Mouse (Mus musculus) hindbrain, embryonic 15.5 days (tissue): ENCODE results near the gene Fam89a. TPM values are rescaled to one million over a fixed set of nuclear protein-coding genes. Genes with fewer than 3 reads are reported as not detected.

Experiments
- ATAC-seq: fragments of 200-750 bp; cut with Nextera tagmentation; 2 replicates; pipeline ENCODE4 v1.8.0; 2017; ENCODE audit warnings: low read depth, moderate number of reproducible peaks, moderate TSS enrichment; ENCODE audit not compliant: low FRiP score
- H3K27ac ChIP-seq: fragments of 300-500 bp; sonication (generic); replicated peaks from 2 replicates; pipeline ENCODE4 v1.5.1; 2015; ENCODE audit warnings: mild to moderate bottlenecking, inconsistent platforms
- H3K27me3 ChIP-seq: fragments of 300-500 bp; sonication (generic); 2 replicates; pipeline ENCODE4 v1.6.1; 2015; ENCODE audit warnings: control low read depth, inconsistent platforms
- H3K36me3 ChIP-seq: fragments of 300-500 bp; sonication (generic); 2 replicates; pipeline ENCODE4 v1.6.1; 2015; ENCODE audit warnings: control low read depth, inconsistent platforms
- H3K4me1 ChIP-seq: fragments of 300-500 bp; sonication (generic); replicated peaks from 2 replicates; pipeline ENCODE4 v1.6.1; 2015; ENCODE audit warnings: control low read depth, inconsistent platforms
- H3K4me2 ChIP-seq: fragments of 300-500 bp; sonication (generic); 2 replicates; pipeline ENCODE4 v1.6.1; 2015; ENCODE audit warnings: moderate library complexity, mild to moderate bottlenecking, inconsistent platforms
- H3K4me3 ChIP-seq: fragments of 300-500 bp; sonication (generic); 2 replicates; pipeline ENCODE4 v1.5.1; 2015; ENCODE audit warnings: mild to moderate bottlenecking, inconsistent platforms
- H3K9ac ChIP-seq: fragments of 300-500 bp; sonication (generic); 2 replicates; pipeline ENCODE4 v1.6.1; 2015; ENCODE audit warnings: inconsistent platforms
- H3K9me3 ChIP-seq: fragments of 300-500 bp; sonication (generic); 2 replicates; pipeline ENCODE4 v1.6.1; 2016; ENCODE audit warnings: control low read depth, inconsistent platforms
- WGBS: fragments of 180-500 bp; shearing (Covaris S2); methylation state at CpG from one replicate; pipeline ENCODE4 v1.1.7; 2015; 5-methylcytosine and 5-hydroxymethylcytosine counted together
- polyA plus RNA-seq: library from polyadenylated mRNA; unstranded; fragments of >200 nt; fragmentation: Nextera tagmentation; extraction: Ambion mirVana; gene quantifications from 2 replicates; pipeline ENCODE4 v1.2.1, GENCODE M21; 2015

The Fam89a gene
- polyA plus RNA-seq, 1 experiment from 2014 or later, result 1.1 TPM

DNA sequence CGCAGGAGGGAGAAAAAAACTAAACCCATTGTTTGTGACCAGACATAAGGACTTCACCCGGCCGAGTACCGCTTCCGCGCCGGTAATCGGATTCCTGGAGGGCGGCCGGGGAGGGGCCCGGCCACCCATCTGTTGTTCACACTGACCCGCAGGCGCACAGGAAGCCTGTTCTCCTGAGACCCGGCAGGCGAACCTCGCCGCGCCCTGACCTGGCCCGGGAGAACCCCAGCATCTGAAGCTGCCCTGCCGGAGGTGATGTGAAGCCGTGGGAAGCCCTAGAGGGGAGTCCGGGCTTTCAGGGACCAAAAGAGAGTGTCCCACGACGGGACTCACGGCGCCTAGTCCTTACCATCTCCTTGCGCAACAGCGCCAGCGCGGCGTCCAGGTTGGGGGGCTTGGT lies 441 bp downstream of the Fam89a start:
- ATAC-seq, result no peak
- H3K9ac ChIP-seq, result peak overlapping the region; percentile 21; the same call in 1 of the 2 replicates
- H3K4me3 ChIP-seq, result peak overlapping the region; percentile 47
- no peaks in the 10 kb centered on the region; the same call in 1 of the 2 replicates for H3K9me3 ChIP-seq
- under 1% methylated on average over 31 of the region's 31 CpGs for WGBS
- no peak overlapping the region for H3K27ac ChIP-seq
- H3K36me3 ChIP-seq, result no peaks in the 10 kb centered on the region
- H3K27me3 ChIP-seq, result peaks cover 46% of the 10 kb centered on the region
- H3K4me2 ChIP-seq, result peak overlapping the region; percentile 89
- H3K4me1 ChIP-seq, result peaks cover 15% of the 10 kb centered on the region

- no peak for ATAC-seq
- H3K36me3 ChIP-seq, result no peaks in the 10 kb centered on the region
- H3K9ac ChIP-seq, result no peak overlapping the region
- no peak overlapping the region for H3K4me3 ChIP-seq
- no peak overlapping the region for H3K4me2 ChIP-seq
- H3K9me3 ChIP-seq, result no peaks in the 10 kb centered on the region; the same call in 1 of the 2 replicates
- H3K27ac ChIP-seq, result no peak overlapping the region
- WGBS, result 76% methylated on average over 13 of the region's 13 CpGs
- peaks cover 9% of the 10 kb centered on the region for H3K4me1 ChIP-seq
- H3K27me3 ChIP-seq, result peaks cover 24% of the 10 kb centered on the region
Measured at GRCm38 (mm10) chr8:124746661-124747060, 5.0 kb downstream of the Fam89a start.

DNA sequence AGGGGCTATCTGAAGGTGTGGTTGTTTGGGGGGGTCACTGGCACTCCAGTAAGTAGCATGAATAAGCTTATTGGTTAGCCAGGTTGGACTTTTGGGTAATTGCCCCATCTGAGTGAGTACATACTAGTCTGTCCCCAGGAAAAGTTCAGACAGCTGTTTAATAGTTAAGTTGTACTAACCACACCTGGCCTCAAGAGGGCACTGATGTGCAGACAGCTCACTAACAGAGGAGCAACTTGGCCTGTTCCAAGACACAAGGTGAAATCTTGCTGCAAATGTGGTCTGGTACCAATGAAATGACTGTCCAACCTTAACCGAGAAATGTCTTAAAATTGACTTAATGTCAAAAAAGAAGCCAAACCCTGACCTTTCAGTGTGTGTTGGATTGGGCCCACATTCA lies 12.4 kb downstream of the Fam89a start:
- no peak overlapping the region for H3K9ac ChIP-seq
- H3K27me3 ChIP-seq, result no peaks in the 10 kb centered on the region
- no peak overlapping the region for H3K4me3 ChIP-seq
- 76% methylated on average over 1 of the region's 1 CpGs for WGBS
- no peak overlapping the region for H3K27ac ChIP-seq
- peaks cover 4% of the 10 kb centered on the region for H3K36me3 ChIP-seq
- H3K4me2 ChIP-seq, result no peak overlapping the region
- H3K9me3 ChIP-seq, result no peaks in the 10 kb centered on the region
- no peaks in the 10 kb centered on the region for H3K4me1 ChIP-seq
- ATAC-seq, result peak; percentile 13; the same call in 1 of the 2 replicates

GRCm38 (mm10) chr8:124735371-124735911 lies 16.2 kb downstream of the Fam89a start:
- H3K27ac ChIP-seq, result no peak overlapping the region
- 76% methylated on average over 3 of the region's 3 CpGs for WGBS
- ATAC-seq, result no peak
- H3K9me3 ChIP-seq, result no peaks in the 10 kb centered on the region
- peaks cover 39% of the 10 kb centered on the region for H3K36me3 ChIP-seq
- H3K4me1 ChIP-seq, result no peaks in the 10 kb centered on the region
- no peak overlapping the region for H3K9ac ChIP-seq
- no peak overlapping the region for H3K4me2 ChIP-seq
- no peak overlapping the region for H3K4me3 ChIP-seq
- no peaks in the 10 kb centered on the region for H3K27me3 ChIP-seq

DNA sequence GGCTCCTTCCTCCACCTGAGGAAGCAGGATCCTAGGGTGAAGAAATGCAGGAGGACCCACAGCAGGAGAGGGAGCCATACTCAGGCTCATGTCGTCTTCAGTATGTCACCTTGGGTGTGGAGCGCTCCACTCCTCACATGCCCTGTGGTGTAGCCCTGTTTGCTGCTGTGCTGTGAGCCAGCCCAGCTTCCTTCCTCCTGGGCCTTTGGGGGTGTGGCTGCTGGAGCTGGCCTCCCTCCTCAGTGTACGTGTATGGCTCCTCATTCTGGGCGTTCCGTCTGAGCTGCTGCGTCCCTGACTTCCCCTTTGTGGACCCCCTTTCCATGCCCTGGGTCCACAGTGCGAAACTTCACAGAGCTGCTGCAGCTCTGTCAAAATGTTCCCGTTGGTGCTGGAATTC lies 18.8 kb downstream of the Fam89a start:
- 94% methylated on average over 8 of the region's 8 CpGs for WGBS

GRCm38 (mm10) chr8:124724301-124724700 lies 27.3 kb downstream of the Fam89a start:
- 93% methylated on average over 7 of the region's 7 CpGs for WGBS

More for the DNA sequence above, 18.8 kb downstream of the Fam89a start:
- no peak overlapping the region for H3K9ac ChIP-seq
- H3K4me1 ChIP-seq, result no peaks in the 10 kb centered on the region
- no peak overlapping the region for H3K4me3 ChIP-seq
- no peaks in the 10 kb centered on the region for H3K9me3 ChIP-seq
- peaks cover 60% of the 10 kb centered on the region for H3K36me3 ChIP-seq
- H3K27ac ChIP-seq, result no peak overlapping the region
- H3K27me3 ChIP-seq, result no peaks in the 10 kb centered on the region
- ATAC-seq, result no peak
- no peak overlapping the region for H3K4me2 ChIP-seq

GRCm38 (mm10) chr8:124721862-124722515 lies 29.6 kb downstream of the Fam89a start, which contains the start of the genes Ttc13 and Arv1:
Gene Ttc13, minus strand, starts transcription at chr8:124721983.
Gene Arv1, plus strand, starts transcription at chr8:124722139.
- H3K9me3 ChIP-seq, result no peaks in the 10 kb centered on the region
- under 1% methylated on average over 58 of the region's 59 CpGs for WGBS
- peak within 1 kb of the TSS; percentile 79 for H3K4me2 ChIP-seq
- peaks cover 6% of the 10 kb centered on the region for H3K36me3 ChIP-seq
- H3K4me1 ChIP-seq, result peaks cover 32% of the 10 kb centered on the region
- H3K27ac ChIP-seq, result peak within 1 kb of the TSS; percentile 81
- H3K4me3 ChIP-seq, result peak within 1 kb of the TSS; percentile 89
- H3K9ac ChIP-seq, result peak within 1 kb of the TSS; percentile 87
- peak; percentile 99 for ATAC-seq
- no peaks in the 10 kb centered on the region for H3K27me3 ChIP-seq

More at GRCm38 (mm10) chr8:124724301-124724700, 27.3 kb downstream of the Fam89a start:
- no peak for ATAC-seq
- Histone ChIP-seq H3K36me3 (peaks cover 19% of the 10 kb centered on the region), H3K4me2 (no peak overlapping the region), H3K4me1 (peaks cover 32% of the 10 kb centered on the region), H3K4me3 (no peak overlapping the region), H3K9ac (no peak overlapping the region), H3K9me3 (no peaks in the 10 kb centered on the region), H3K27ac (no peak overlapping the region), H3K27me3 (no peaks in the 10 kb centered on the region)

GRCm38 (mm10) chr8:124720938-124721861 lies 30.4 kb downstream of the Fam89a start:
- peak overlapping the region; percentile 76 for H3K27ac ChIP-seq
- peak; percentile 73 for ATAC-seq
- H3K4me1 ChIP-seq, result peaks cover 32% of the 10 kb centered on the region
- H3K9me3 ChIP-seq, result no peaks in the 10 kb centered on the region
- no peaks in the 10 kb centered on the region; the same call in 1 of the 2 replicates for H3K36me3 ChIP-seq
- H3K27me3 ChIP-seq, result no peaks in the 10 kb centered on the region
- peak overlapping the region; percentile 79 for H3K4me2 ChIP-seq
- peak overlapping the region; percentile 89 for H3K4me3 ChIP-seq
- WGBS, result 3% methylated on average over 31 of the region's 31 CpGs
- H3K9ac ChIP-seq, result peak overlapping the region; percentile 87

GRCm38 (mm10) chr8:124720133-124720532 lies 31.5 kb downstream of the Fam89a start:
- no peak for ATAC-seq
- Histone ChIP-seq H3K27me3 (no peaks in the 10 kb centered on the region), H3K4me3 (0 out of 2 replicates have a peak overlapping the region, but pooled peaks have one; percentile 89), H3K27ac (no peak overlapping the region), H3K9me3 (no peaks in the 10 kb centered on the region), H3K36me3 (no peaks in the 10 kb centered on the region), H3K4me2 (0 out of 2 replicates have a peak overlapping the region, but pooled peaks have one; percentile 79), H3K4me1 (peaks cover 32% of the 10 kb centered on the region), H3K9ac (no peak overlapping the region)
- 77% methylated on average over 7 of the region's 7 CpGs for WGBS

GRCm38 (mm10) chr8:124715736-124716135 lies 35.9 kb downstream of the Fam89a start:
- 93% methylated on average over 8 of the region's 8 CpGs for WGBS
- no peak for ATAC-seq

DNA sequence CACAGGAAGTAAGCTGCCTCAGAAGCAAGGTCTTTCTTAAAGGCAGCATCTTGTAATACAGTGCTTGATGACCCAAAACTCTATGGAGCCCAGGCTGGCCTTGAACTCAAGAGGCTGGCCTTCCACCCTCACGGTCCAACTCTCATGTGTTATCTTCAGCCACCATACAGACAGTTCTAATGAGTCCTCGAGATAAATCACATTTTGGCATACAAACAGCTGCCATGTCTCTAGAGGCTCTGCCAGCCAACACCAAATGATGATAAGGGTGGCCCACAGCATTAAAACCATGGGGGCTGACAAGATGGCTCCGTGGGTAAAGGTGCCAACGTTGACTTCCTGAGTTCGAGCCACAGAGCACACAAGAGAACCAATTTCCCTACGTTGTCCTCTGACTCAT lies 38.4 kb downstream of the Fam89a start:
- peaks cover 51% of the 10 kb centered on the region for H3K36me3 ChIP-seq
- ATAC-seq, result no peak

More at GRCm38 (mm10) chr8:124715736-124716135, 35.9 kb downstream of the Fam89a start:
- peaks cover 10% of the 10 kb centered on the region for H3K4me1 ChIP-seq
- H3K4me3 ChIP-seq, result no peak overlapping the region
- no peak overlapping the region for H3K4me2 ChIP-seq
- H3K9me3 ChIP-seq, result no peaks in the 10 kb centered on the region
- H3K9ac ChIP-seq, result no peak overlapping the region
- peaks cover 31% of the 10 kb centered on the region for H3K36me3 ChIP-seq
- no peak overlapping the region for H3K27ac ChIP-seq
- H3K27me3 ChIP-seq, result no peaks in the 10 kb centered on the region

More for the DNA sequence above, 38.4 kb downstream of the Fam89a start:
- WGBS, result 96% methylated on average over 6 of the region's 6 CpGs
- Histone ChIP-seq H3K27me3 (no peaks in the 10 kb centered on the region), H3K4me3 (no peak overlapping the region), H3K9ac (no peak overlapping the region), H3K27ac (no peak overlapping the region), H3K4me1 (no peaks in the 10 kb centered on the region), H3K9me3 (no peaks in the 10 kb centered on the region), H3K4me2 (no peak overlapping the region)
